Mouse (Mus musculus) bone marrow, adult 2 months (tissue): Measurements from ENCODE around the gene 9030025P20Rik.

Experiments
- CTCF ChIP-seq: fragments of 200-500 bp; IDR thresholded peaks from 2 replicates; pipeline ENCODE4 v1.5.1; 2011; ENCODE audit warnings: low read length, control low read depth; ENCODE audit not compliant: control insufficient read depth, insufficient read depth
- POLR2A ChIP-seq: fragments of 200-500 bp; IDR thresholded peaks from 2 replicates; pipeline ENCODE4 v1.6.1; 2011; ENCODE audit warnings: low read depth, mild to moderate bottlenecking, control low read depth, low read length, borderline replicate concordance; ENCODE audit not compliant: control insufficient read depth

DNA sequence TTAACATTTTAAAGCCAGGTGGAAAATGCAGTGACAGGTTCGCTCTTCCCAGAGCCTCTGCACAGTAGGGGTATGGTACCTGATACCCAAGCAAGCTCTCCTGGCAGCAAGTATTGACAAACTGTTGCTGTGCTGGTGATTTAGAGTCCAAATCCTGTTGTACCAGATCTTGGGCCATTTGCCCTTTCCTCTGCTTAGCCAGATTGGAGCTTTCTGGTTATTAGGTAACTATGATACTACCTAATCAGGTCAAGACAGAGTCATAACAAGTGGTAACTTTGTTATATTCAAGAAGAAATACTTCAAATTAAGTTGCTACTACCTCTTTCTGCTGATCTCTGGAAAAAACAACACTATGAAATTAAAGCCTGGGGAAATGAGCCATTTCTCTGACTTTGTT is 33.7 kb upstream of the 9030025P20Rik start:
- TF ChIP-seq CTCF (no peak), POLR2A (no peak)
